9 mouse cellular contexts compared by ENCODE assay signal in the genomic region with DNA sequence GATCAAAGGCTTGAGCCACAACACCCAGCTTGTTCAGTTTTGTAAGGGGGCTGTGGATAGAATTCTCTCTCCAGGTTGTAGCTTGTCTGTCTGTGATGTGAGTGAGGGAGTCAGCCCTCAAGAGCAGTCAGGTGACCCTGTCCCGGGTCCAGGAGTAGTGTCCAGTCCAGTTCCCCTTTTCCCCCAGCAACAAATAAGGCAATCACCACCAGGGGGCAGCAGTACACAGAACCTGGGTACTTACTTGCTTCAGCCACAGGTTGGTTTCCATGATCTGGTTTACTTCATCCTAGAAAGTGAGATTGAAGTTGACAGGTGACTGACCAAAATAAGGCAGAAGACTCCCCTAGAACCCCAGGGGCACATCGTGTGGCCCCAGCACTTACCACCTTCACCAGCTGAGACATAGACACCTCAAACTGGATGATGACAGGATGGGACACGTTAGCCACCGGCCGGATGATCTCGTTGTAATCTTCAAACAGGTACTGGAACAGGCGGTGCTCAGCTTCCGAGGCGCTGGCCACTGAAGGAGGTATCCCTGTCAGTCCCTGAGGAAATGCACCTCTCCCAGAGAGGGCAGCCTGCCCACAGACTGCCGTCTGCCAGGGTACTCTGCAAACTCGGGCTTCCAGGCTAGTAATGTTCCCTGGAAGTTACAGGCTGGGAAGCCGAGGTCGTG. TPM values are rescaled to one million over a fixed set of nuclear protein-coding genes. Genes with fewer than 3 reads are reported as not detected.
DNase-seq lines count a peak whose midpoint lies in the region; ATAC-seq lines count a peak whose summit lies in the region.
"Had no signal": no experiment of that assay in that cellular context is flagged by ENCODE, and none has a peak within 500 bp of the region (broad histone marks: within the 10 kb centered on the region; RNA-seq: fewer than 3 reads in every experiment).

No protein-coding gene starts in this region.

- WGBS in liver, embryonic 12.5 days (ENCODE audit: insufficient replicate concordance) = 31% methylated on average over 13 of the region's 13 CpGs

- no peak for ATAC-seq in liver, embryonic 12.5 days

- H3K4me1 ChIP-seq in liver, embryonic 12.5 days = peaks cover 5% of the 10 kb centered on the region; the same call in 1 of the 2 replicates

- H3K36me3 ChIP-seq in liver, embryonic 12.5 days = no peaks in the 10 kb centered on the region
- H3K36me3 ChIP-seq: embryonic facial prominence, embryonic 15.5 days had no signal

- H3K9me3 ChIP-seq in liver, embryonic 12.5 days (replicated peaks) = no peaks in the 10 kb centered on the region
- H3K9me3 ChIP-seq: embryonic facial prominence, embryonic 15.5 days had no signal

- H3K4me3 ChIP-seq in liver, embryonic 12.5 days = no peak overlapping the region
- H3K4me3 ChIP-seq: embryonic facial prominence, embryonic 15.5 days had no signal

- peak; percentile 76 for DNase-seq in liver
- peak; percentile 58 for DNase-seq in c-Kit-positive CD71-positive TER-119-positive erythroid progenitor cells, embryonic 14.5 days (ENCODE audit: low spot score)
- peak; percentile 24 to 88 for DNase-seq in frontal cortex, adult 2 months (ENCODE audit: extremely low spot score in 1 of 2, low spot score in 1 of 2)
- peak; percentile 88 for DNase-seq in hindlimb bud, embryonic 11.5 days (ENCODE audit: extremely low spot score, low read depth, low spot score)
- DNase-seq in left cerebral cortex, postnatal 4 days = peak; percentile 92
- DNase-seq in ovary, postnatal 14 days (ENCODE audit: low spot score) = peak; percentile 80
- DNase-seq in thymus, postnatal 14 days = peak; percentile 74

- no peak overlapping the region for H3K4me2 ChIP-seq in liver, embryonic 12.5 days
- H3K4me2 ChIP-seq: embryonic facial prominence, embryonic 15.5 days had no signal

- no peak overlapping the region for H3K9ac ChIP-seq in liver, embryonic 12.5 days
- H3K9ac ChIP-seq: embryonic facial prominence, embryonic 15.5 days had no signal

- no peak overlapping the region for H3K27ac ChIP-seq in liver, embryonic 12.5 days
- H3K27ac ChIP-seq: embryonic facial prominence, embryonic 15.5 days had no signal

- peaks cover 64% of the 10 kb centered on the region for H3K27me3 ChIP-seq in liver, embryonic 12.5 days (replicated peaks)

- intact Hi-C loops in left cerebral cortex, postnatal 4 days (cut with DNase I) = loop anchor here (5.0 to 10.0 kb wide), 2 partner anchors 88 to 291 kb away; no protein-coding TSS in a partner anchor

RNA-seq across cellular contexts. Expression of a gene that starts 2.3 kb away (rescaled TPM):
- polyA plus RNA-seq in liver, embryonic 12.5 days (2016; fragmentation: Nextera tagmentation; extraction: Ambion mirVana) = 0.06 TPM in 1 of 2 replicates, not detected in the other
- 2.1 and 2.9 TPM in 2 replicates for polyA plus RNA-seq in frontal cortex, adult 2 months (2012; rRNA removed)
- 1 to 10 TPM; 3.4 to 3.9 TPM for total RNA-seq in left cerebral cortex, postnatal 4 days (2021)

RNA-seq across cellular contexts. Expression of a gene that starts 24.5 kb away (rescaled TPM):
- polyA plus RNA-seq in liver, embryonic 12.5 days (2016; fragmentation: Nextera tagmentation; extraction: Ambion mirVana) = 0.04 TPM in 1 of 2 replicates, not detected in the other
- 3.1 and 3.2 TPM in 2 replicates for polyA plus RNA-seq in frontal cortex, adult 2 months (2012; rRNA removed)
- under 1 TPM in 1 of 2 experiments, not detected in 1; 0.08 TPM for total RNA-seq in left cerebral cortex, postnatal 4 days (2021)

RNA-seq across cellular contexts. Expression of a gene that starts 43.4 kb away (rescaled TPM):
- 0.06 and 0.20 TPM in 2 replicates for polyA plus RNA-seq in liver, embryonic 12.5 days (2016; fragmentation: Nextera tagmentation; extraction: Ambion mirVana)
- polyA plus RNA-seq in frontal cortex, adult 2 months (2012; rRNA removed) = 1.5 and 2.2 TPM in 2 replicates
- 1 to 10 TPM; 7.3 to 7.9 TPM for total RNA-seq in left cerebral cortex, postnatal 4 days (2021)
